In genomic region chr4:74230994-74231393, GRCm38 (mm10) we compare ENCODE assay signal across 10 mouse cellular contexts. TPM values are rescaled to one million over a fixed set of nuclear protein-coding genes. Genes with fewer than 3 reads are reported as not detected.
DNase-seq lines count a peak whose midpoint lies in the region; ATAC-seq lines count a peak whose summit lies in the region.
"Had no signal": no experiment of that assay in that cellular context is flagged by ENCODE, and none has a peak within 500 bp of the region (broad histone marks: within the 10 kb centered on the region; RNA-seq: fewer than 3 reads in every experiment).

No protein-coding gene starts in this region.

- no peaks in the 10 kb centered on the region for H3K9me3 ChIP-seq in hindbrain, embryonic 16.5 days (ENCODE audit: control insufficient read depth, low read length)
- H3K9me3 ChIP-seq in midbrain, embryonic 14.5 days (ENCODE audit: control insufficient read depth, low read length), result no peaks in the 10 kb centered on the region
- H3K9me3 ChIP-seq: embryonic facial prominence, embryonic 12.5 days; lung, embryonic 15.5 days had no signal

- DNase-seq in left cerebral cortex, postnatal 4 days, result peak; percentile 36
- DNase-seq in left cerebral cortex, adult 8-10 months (ENCODE audit: low spot score in 2 of 2), result no peak
- peak; percentile 82 for DNase-seq in R1 (ENCODE audit: low read depth, low spot score)
- DNase-seq in midbrain, embryonic 14.5 days, result peak; percentile 10
- no peak for DNase-seq in ovary, postnatal 10 days (ENCODE audit: low spot score)
- DNase-seq in layer of hippocampus, adult 18-20 months (ENCODE audit: low spot score in 2 of 2), result no peak
- no peak for DNase-seq in cerebellum, adult 8-10 months

- 79% methylated on average over 4 of the region's 4 CpGs for WGBS in hindbrain, embryonic 16.5 days
- 77% methylated on average over 4 of the region's 4 CpGs for WGBS in midbrain, embryonic 14.5 days

- intact Hi-C loops in left cerebral cortex, postnatal 4 days (cut with DNase I), result no loop called here

- peak; percentile 41 for ATAC-seq in hindbrain, embryonic 16.5 days
- peak; percentile 29 for ATAC-seq in midbrain, embryonic 14.5 days (ENCODE audit: low FRiP score, low TSS enrichment)

- no peaks in the 10 kb centered on the region for H3K4me1 ChIP-seq in hindbrain, embryonic 16.5 days (ENCODE audit: control insufficient read depth, insufficient read depth, low read depth, low read length)
- H3K4me1 ChIP-seq in midbrain, embryonic 14.5 days (ENCODE audit: control insufficient read depth, insufficient read depth, low read length), result no peaks in the 10 kb centered on the region
- H3K4me1 ChIP-seq: embryonic facial prominence, embryonic 12.5 days; lung, embryonic 15.5 days had no signal

- no peak overlapping the region for H3K27ac ChIP-seq in hindbrain, embryonic 16.5 days (ENCODE audit: low read depth, low read length)
- no peak overlapping the region for H3K27ac ChIP-seq in midbrain, embryonic 14.5 days (replicated peaks; ENCODE audit: low read depth, low read length)
- H3K27ac ChIP-seq: embryonic facial prominence, embryonic 12.5 days; lung, embryonic 15.5 days had no signal

- no peaks in the 10 kb centered on the region for H3K27me3 ChIP-seq in hindbrain, embryonic 16.5 days (replicated peaks; ENCODE audit: control insufficient read depth, insufficient read depth, low read length)
- H3K27me3 ChIP-seq in midbrain, embryonic 14.5 days (ENCODE audit: control insufficient read depth, insufficient read depth, low read length), result no peaks in the 10 kb centered on the region
- H3K27me3 ChIP-seq: embryonic facial prominence, embryonic 12.5 days; lung, embryonic 15.5 days had no signal

- no peak overlapping the region for H3K9ac ChIP-seq in hindbrain, embryonic 16.5 days (ENCODE audit: low read depth, low read length)
- H3K9ac ChIP-seq in midbrain, embryonic 14.5 days (replicated peaks; ENCODE audit: low read length), result no peak overlapping the region
- H3K9ac ChIP-seq: embryonic facial prominence, embryonic 12.5 days; lung, embryonic 15.5 days had no signal

- no peak overlapping the region for H3K4me3 ChIP-seq in hindbrain, embryonic 16.5 days (ENCODE audit: low read length)
- no peak overlapping the region for H3K4me3 ChIP-seq in midbrain, embryonic 14.5 days (replicated peaks; ENCODE audit: low read depth, low read length)
- H3K4me3 ChIP-seq: embryonic facial prominence, embryonic 12.5 days; lung, embryonic 15.5 days had no signal

- no peak overlapping the region for H3K4me2 ChIP-seq in hindbrain, embryonic 16.5 days (ENCODE audit: low read length)
- H3K4me2 ChIP-seq in midbrain, embryonic 14.5 days (ENCODE audit: low read length), result no peak overlapping the region
- H3K4me2 ChIP-seq: embryonic facial prominence, embryonic 12.5 days; lung, embryonic 15.5 days had no signal

- no peaks in the 10 kb centered on the region for H3K36me3 ChIP-seq in hindbrain, embryonic 16.5 days (ENCODE audit: control insufficient read depth, insufficient read depth, low read length)
- no peaks in the 10 kb centered on the region for H3K36me3 ChIP-seq in midbrain, embryonic 14.5 days (ENCODE audit: control insufficient read depth, insufficient read depth, low read length)
- H3K36me3 ChIP-seq: embryonic facial prominence, embryonic 12.5 days; lung, embryonic 15.5 days had no signal

RNA-seq across cellular contexts. Expression of gene Kdm4c, which starts 11.3 kb away (rescaled TPM):
- total RNA-seq in left cerebral cortex, postnatal 4 days (2021), result 10 to 100 TPM; 27.5 to 27.8 TPM
- total RNA-seq in left cerebral cortex, adult 8-10 months (2022), result 10 to 100 TPM; 24.3 to 27.3 (median 26.7) TPM
- polyA plus RNA-seq in hindbrain, embryonic 16.5 days (2015; fragmentation: Nextera tagmentation; extraction: Ambion mirVana), result 14.8 and 15.1 TPM in 2 replicates
- polyA plus RNA-seq in midbrain, embryonic 14.5 days (2014; fragmentation: Nextera tagmentation; extraction: Ambion mirVana), result 14.3 and 20.5 TPM in 2 replicates
- total RNA-seq in layer of hippocampus, adult 18-20 months (2021), result 10 to 100 TPM; 27.2 to 28.4 TPM

Comparison
In these comparisons a context has a peak if more than half of its experiments do, and no peak if none do; other contexts are left out.
1. DNase-seq: peak in left cerebral cortex, postnatal 4 days (single experiment), R1 (single experiment) and midbrain, embryonic 14.5 days (single experiment); none in left cerebral cortex, adult 8-10 months (0 of 2), ovary, postnatal 10 days (single experiment), layer of hippocampus, adult 18-20 months (0 of 2) and cerebellum, adult 8-10 months (single experiment).